Mouse (Mus musculus) erythroblast, embryonic 14.5 days (primary cell): ENCODE results near the gene Tmem91.

Experiments
- GATA1 ChIP-seq: IDR thresholded peaks from 2 replicates; pipeline ENCODE4 v1.6.1; 2012; ENCODE audit warnings: low read length, inconsistent platforms, mixed read lengths
- TAL1 ChIP-seq: IDR thresholded peaks from 3 replicates; pipeline ENCODE4 v1.6.1; 2012; ENCODE audit warnings: low read length, inconsistent platforms, mixed read lengths

GRCm38 (mm10) chr7:25690051-25690450, 15.1 kb upstream of the Tmem91 start:
- TF ChIP-seq GATA1, result no peak
- no peak for TF ChIP-seq TAL1
